Mouse (Mus musculus) brain, embryonic 14.5 days (tissue): ENCODE measurements around the gene Gmnn.

ENCODE experiments used
- CTCF ChIP-seq: fragments of 200-500 bp; IDR thresholded peaks from 2 replicates; pipeline ENCODE4 v1.5.1; 2012; ENCODE audit warnings: inconsistent platforms, mild to moderate bottlenecking, moderate library complexity, borderline replicate concordance; ENCODE audit not compliant: insufficient read depth, insufficient read length; ENCODE audit errors: extremely low read depth
- POLR2A ChIP-seq: fragments of 200-500 bp; IDR thresholded peaks from 2 replicates; pipeline ENCODE4 v1.6.1; 2012; ENCODE audit warnings: mild to moderate bottlenecking, inconsistent platforms, borderline replicate concordance; ENCODE audit not compliant: poor library complexity, insufficient read depth, insufficient read length, severe bottlenecking; ENCODE audit errors: extremely low read depth

DNA sequence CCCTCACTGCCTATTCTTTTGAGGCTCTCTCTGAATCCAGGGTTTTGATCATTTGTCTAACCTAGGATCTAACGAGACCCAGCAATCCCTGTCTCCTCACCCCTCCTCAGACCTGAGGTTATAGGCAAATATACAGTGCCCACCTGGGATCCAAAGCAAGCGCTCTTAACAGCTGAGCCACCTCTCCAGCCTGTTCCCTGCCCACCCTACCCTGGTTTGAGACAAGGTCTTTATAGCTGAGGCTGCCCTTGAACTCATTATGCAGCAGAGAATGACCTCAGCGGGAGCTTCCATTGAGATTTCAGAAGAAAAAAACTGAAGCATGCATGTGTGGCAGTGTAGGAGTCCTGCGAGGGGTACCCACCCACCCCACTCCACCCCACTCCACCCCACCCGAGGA, 27.2 kb downstream of the Gmnn start:
- no peak for TF ChIP-seq POLR2A
- no peak for TF ChIP-seq CTCF
